Mouse (Mus musculus) hindbrain, embryonic 15.5 days (tissue): ENCODE results near the gene Spata1. TPM values are rescaled to one million over a fixed set of nuclear protein-coding genes. Genes with fewer than 3 reads are reported as not detected.

Experiments
- ATAC-seq: fragments of 200-750 bp; cut with Nextera tagmentation; 2 replicates; pipeline ENCODE4 v1.8.0; 2017; ENCODE audit warnings: low read depth, moderate number of reproducible peaks, moderate TSS enrichment; ENCODE audit not compliant: low FRiP score
- H3K27ac ChIP-seq: fragments of 300-500 bp; sonication (generic); replicated peaks from 2 replicates; pipeline ENCODE4 v1.5.1; 2015; ENCODE audit warnings: mild to moderate bottlenecking, inconsistent platforms
- H3K27me3 ChIP-seq: fragments of 300-500 bp; sonication (generic); 2 replicates; pipeline ENCODE4 v1.6.1; 2015; ENCODE audit warnings: control low read depth, inconsistent platforms
- H3K36me3 ChIP-seq: fragments of 300-500 bp; sonication (generic); 2 replicates; pipeline ENCODE4 v1.6.1; 2015; ENCODE audit warnings: control low read depth, inconsistent platforms
- H3K4me1 ChIP-seq: fragments of 300-500 bp; sonication (generic); replicated peaks from 2 replicates; pipeline ENCODE4 v1.6.1; 2015; ENCODE audit warnings: control low read depth, inconsistent platforms
- H3K4me2 ChIP-seq: fragments of 300-500 bp; sonication (generic); 2 replicates; pipeline ENCODE4 v1.6.1; 2015; ENCODE audit warnings: moderate library complexity, mild to moderate bottlenecking, inconsistent platforms
- H3K4me3 ChIP-seq: fragments of 300-500 bp; sonication (generic); 2 replicates; pipeline ENCODE4 v1.5.1; 2015; ENCODE audit warnings: mild to moderate bottlenecking, inconsistent platforms
- H3K9ac ChIP-seq: fragments of 300-500 bp; sonication (generic); 2 replicates; pipeline ENCODE4 v1.6.1; 2015; ENCODE audit warnings: inconsistent platforms
- H3K9me3 ChIP-seq: fragments of 300-500 bp; sonication (generic); 2 replicates; pipeline ENCODE4 v1.6.1; 2016; ENCODE audit warnings: control low read depth, inconsistent platforms
- WGBS: fragments of 180-500 bp; shearing (Covaris S2); methylation state at CpG from one replicate; pipeline ENCODE4 v1.1.7; 2015; 5-methylcytosine and 5-hydroxymethylcytosine counted together
- polyA plus RNA-seq: library from polyadenylated mRNA; unstranded; fragments of >200 nt; fragmentation: Nextera tagmentation; extraction: Ambion mirVana; gene quantifications from 2 replicates; pipeline ENCODE4 v1.2.1, GENCODE M21; 2015

Spata1 gene
- polyA plus RNA-seq, 1 experiment from 2014 or later, result 5.4 TPM

DNA sequence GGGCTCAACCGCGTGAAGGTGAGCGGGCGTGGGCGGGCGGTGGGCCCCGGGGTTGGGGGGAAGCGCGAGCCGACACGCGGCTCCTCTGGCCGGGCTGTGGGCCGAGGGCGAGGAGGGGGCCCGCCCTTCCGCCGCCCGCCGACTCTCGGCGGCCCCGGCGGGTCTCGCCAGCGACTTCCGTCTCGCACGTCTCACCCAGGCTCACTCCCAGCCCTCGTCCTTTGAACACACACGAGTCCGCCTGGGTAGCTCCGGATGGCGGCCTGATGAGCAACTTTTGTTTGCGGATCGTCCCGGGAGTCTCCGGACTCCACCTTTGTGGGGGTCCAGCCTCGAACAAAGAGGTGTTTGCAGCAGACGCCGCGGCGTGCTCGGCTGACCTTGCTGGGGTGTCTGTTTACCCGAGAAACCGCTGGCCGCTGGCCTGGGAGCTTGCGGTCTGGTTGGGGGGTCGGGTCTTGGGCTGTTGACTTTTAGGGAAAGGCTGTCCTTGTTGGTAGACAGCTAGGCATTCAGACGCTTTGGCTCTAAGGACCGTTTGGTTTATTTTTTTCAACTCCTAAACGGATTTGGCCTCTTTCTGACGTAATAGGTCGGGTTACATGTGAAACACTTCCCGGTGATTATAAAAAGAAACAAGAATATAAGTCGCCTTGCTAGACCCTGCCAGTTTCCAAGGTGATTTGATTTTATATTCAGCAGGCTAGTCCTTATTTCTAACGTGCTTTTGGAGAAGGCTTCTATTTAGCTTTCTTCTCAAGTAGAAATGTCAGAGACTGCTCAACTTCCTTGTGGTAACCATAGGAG is 653 bp upstream of the Spata1 start:
- ATAC-seq, result peak; percentile 84
- Histone ChIP-seq H3K27ac (peak overlapping the region; percentile 77), H3K27me3 (no peaks in the 10 kb centered on the region), H3K4me1 (peaks cover 28% of the 10 kb centered on the region), H3K9ac (peak overlapping the region; percentile 49), H3K9me3 (no peaks in the 10 kb centered on the region), H3K36me3 (peaks cover 11% of the 10 kb centered on the region; the same call in 1 of the 2 replicates), H3K4me3 (peak overlapping the region; percentile 79), H3K4me2 (peak overlapping the region; percentile 72)
- under 1% methylated on average over 57 of the region's 57 CpGs for WGBS

DNA sequence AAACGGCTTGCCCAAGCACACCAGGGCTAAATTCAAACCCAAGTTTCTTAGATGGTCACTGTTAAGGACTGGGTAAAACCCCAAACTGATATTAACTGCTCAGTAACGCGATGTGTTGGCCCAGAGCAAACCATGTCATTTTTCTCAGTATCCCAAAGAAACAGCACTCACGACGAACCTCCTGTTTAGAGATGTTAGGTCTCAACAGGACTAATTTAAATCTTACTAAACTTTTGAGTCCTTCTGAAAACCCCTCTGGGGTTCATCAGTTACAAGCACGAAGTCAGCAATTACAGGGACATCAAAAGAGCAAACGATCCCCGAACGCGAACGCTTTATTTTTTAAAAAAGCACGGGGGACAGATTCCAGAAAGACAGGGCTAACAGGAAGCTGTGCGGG is 564 bp downstream of the Spata1 start:
- Histone ChIP-seq H3K4me1 (peaks cover 28% of the 10 kb centered on the region), H3K4me3 (peak overlapping the region; percentile 79), H3K9ac (peak overlapping the region; percentile 49), H3K36me3 (peaks cover 7% of the 10 kb centered on the region; the same call in 1 of the 2 replicates), H3K27ac (peak overlapping the region; percentile 72), H3K9me3 (no peaks in the 10 kb centered on the region), H3K4me2 (peak overlapping the region; percentile 72), H3K27me3 (no peaks in the 10 kb centered on the region)
- ATAC-seq, result no peak
- 5% methylated on average over 13 of the region's 13 CpGs for WGBS

DNA sequence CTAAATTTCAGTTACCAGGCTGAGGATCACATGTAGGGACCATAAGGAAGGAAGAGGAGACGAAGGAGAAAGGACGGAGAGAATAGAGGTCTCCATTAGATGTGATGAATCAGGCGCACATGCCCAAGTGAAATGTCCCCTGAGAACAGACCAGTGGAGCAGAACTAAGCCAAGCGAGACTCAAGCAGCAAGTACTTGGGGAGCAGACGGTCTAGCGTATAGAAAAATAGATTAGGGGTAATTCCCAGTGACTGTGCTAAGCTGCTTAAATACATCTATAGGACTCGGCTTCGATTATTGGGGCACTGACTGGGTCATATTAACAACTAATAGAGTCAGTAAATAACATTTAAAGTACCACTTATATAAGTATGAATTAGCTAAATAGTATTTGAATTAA is 4.6 kb downstream of the Spata1 start:
- no peak overlapping the region for H3K4me3 ChIP-seq
- WGBS, result 65% methylated on average over 8 of the region's 8 CpGs
- no peak overlapping the region for H3K27ac ChIP-seq
- H3K4me1 ChIP-seq, result peaks cover 8% of the 10 kb centered on the region; the same call in 1 of the 2 replicates
- H3K36me3 ChIP-seq, result no peaks in the 10 kb centered on the region
- H3K9me3 ChIP-seq, result no peaks in the 10 kb centered on the region
- ATAC-seq, result no peak
- no peak overlapping the region for H3K4me2 ChIP-seq
- H3K9ac ChIP-seq, result no peak overlapping the region
- no peaks in the 10 kb centered on the region for H3K27me3 ChIP-seq

DNA sequence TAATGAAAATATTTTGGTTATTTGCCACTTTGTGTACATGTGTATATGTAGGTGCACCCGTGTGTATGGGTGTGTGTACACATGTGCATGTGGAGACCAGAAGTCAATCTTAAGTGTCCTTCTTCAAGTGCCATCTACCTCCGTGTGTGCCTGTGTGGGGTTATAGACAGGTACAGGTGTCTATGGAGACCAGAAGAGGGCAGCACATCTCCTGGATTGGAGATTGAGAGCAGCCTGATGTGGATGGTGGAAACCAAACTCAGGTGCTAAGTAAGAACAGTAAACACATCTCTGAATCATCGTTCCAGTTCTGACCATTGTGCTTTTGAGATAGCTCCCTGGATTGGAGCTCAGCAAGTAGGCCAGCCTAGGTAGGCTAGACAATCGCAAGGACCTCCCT is 13.1 kb downstream of the Spata1 start:
- no peak for ATAC-seq
- Histone ChIP-seq H3K9ac (no peak overlapping the region), H3K4me2 (no peak overlapping the region), H3K27ac (no peak overlapping the region), H3K36me3 (no peaks in the 10 kb centered on the region), H3K4me1 (no peaks in the 10 kb centered on the region), H3K9me3 (no peaks in the 10 kb centered on the region), H3K4me3 (no peak overlapping the region), H3K27me3 (no peaks in the 10 kb centered on the region)
- WGBS, result 92% methylated on average over 4 of the region's 4 CpGs

DNA sequence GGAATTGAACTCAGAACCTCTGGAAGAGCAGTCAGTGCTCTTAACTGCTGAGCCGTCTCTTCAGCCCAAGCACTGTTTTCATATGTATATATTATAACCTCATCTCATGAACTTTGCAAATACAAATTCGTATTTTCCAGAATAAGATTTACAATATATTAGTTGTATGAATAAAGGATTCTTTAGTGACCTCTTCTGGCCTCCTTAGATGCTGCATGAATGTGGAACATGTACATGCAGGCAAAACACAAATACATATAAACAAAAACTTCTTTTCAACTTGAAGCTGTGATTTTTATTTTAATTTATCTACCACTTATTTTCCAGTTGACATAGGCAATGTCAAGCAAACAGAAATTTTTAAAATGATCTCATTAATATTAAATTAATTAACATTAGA is 17.5 kb downstream of the Spata1 start:
- Histone ChIP-seq H3K9me3 (no peaks in the 10 kb centered on the region), H3K27me3 (no peaks in the 10 kb centered on the region), H3K27ac (no peak overlapping the region), H3K9ac (no peak overlapping the region), H3K4me1 (no peaks in the 10 kb centered on the region), H3K4me3 (no peak overlapping the region), H3K36me3 (no peaks in the 10 kb centered on the region), H3K4me2 (no peak overlapping the region)
- WGBS, result 73% methylated on average over 2 of the region's 2 CpGs
- no peak for ATAC-seq

DNA sequence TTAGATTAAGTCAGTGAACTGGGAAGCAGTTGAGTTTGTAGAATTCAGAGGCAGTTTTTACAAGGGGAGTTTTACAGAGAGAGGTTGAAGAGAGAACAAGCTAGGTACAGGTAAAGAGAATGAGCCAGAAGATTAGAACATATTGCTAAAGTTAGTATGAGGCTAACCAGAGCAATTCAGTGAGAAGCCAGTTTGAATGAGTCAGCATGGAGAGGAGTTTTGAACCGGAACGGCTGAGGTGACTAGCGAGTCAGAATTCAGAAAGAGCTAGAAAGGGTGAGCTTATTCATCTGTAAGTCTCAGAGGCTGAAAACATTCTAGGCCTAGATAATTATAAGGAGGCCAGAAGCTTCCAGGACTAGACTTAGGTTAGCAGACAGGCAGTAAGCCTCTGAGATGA is 25.1 kb downstream of the Spata1 start:
- Histone ChIP-seq H3K27me3 (no peaks in the 10 kb centered on the region), H3K4me3 (no peak overlapping the region), H3K27ac (no peak overlapping the region), H3K4me1 (no peaks in the 10 kb centered on the region), H3K36me3 (no peaks in the 10 kb centered on the region), H3K4me2 (no peak overlapping the region), H3K9me3 (no peaks in the 10 kb centered on the region), H3K9ac (no peak overlapping the region)
- no peak for ATAC-seq
- 94% methylated on average over 3 of the region's 3 CpGs for WGBS

DNA sequence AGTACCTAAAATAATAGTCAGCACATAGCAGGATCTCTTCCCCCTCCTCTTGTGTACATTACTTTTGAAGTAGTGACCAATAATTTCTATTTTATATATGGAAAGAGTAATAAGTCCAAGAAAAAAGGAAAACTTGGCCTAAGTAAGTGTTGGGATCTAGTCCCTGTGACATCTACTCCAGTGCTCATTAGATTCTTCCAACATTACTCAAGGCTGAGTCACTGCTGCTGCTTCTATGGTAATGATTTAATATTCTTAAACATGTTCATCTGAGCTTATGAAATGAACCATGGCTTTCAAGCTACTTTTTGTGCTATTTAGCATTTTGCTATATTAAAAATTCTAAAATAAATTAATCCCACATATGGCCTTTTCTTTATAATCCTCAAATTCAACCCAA is 25.8 kb downstream of the Spata1 start:
- H3K4me1 ChIP-seq, result no peaks in the 10 kb centered on the region
- H3K4me3 ChIP-seq, result no peak overlapping the region
- no peaks in the 10 kb centered on the region for H3K36me3 ChIP-seq
- ATAC-seq, result no peak
- H3K9me3 ChIP-seq, result no peaks in the 10 kb centered on the region
- H3K9ac ChIP-seq, result no peak overlapping the region
- no peak overlapping the region for H3K4me2 ChIP-seq
- H3K27me3 ChIP-seq, result no peaks in the 10 kb centered on the region
- H3K27ac ChIP-seq, result no peak overlapping the region

DNA sequence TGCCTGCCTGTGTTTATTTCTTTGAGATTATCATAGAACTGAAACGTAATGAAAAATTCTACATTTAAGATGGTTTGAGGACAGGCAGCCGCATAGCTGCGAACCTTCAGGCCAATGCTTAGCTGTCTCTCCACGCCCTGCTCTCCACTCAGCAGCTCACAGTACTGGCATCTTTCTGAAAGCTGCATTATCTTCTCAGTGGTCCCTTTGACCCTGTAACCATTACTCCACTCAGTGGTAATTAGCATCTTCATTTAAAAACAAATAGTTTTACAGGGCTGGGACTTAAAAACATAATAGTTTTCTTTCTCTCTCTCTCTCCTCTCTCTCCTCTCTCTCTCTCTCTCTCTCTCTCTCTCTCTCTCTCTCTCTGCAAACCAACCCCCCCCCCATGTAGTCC is 26.9 kb downstream of the Spata1 start:
- H3K27ac ChIP-seq, result no peak overlapping the region
- no peaks in the 10 kb centered on the region for H3K4me1 ChIP-seq
- H3K36me3 ChIP-seq, result no peaks in the 10 kb centered on the region
- no peak overlapping the region for H3K4me3 ChIP-seq
- WGBS, result 72% methylated on average over 4 of the region's 4 CpGs
- no peak overlapping the region for H3K4me2 ChIP-seq
- no peaks in the 10 kb centered on the region for H3K9me3 ChIP-seq
- H3K27me3 ChIP-seq, result no peaks in the 10 kb centered on the region
- ATAC-seq, result no peak
- no peak overlapping the region for H3K9ac ChIP-seq

DNA sequence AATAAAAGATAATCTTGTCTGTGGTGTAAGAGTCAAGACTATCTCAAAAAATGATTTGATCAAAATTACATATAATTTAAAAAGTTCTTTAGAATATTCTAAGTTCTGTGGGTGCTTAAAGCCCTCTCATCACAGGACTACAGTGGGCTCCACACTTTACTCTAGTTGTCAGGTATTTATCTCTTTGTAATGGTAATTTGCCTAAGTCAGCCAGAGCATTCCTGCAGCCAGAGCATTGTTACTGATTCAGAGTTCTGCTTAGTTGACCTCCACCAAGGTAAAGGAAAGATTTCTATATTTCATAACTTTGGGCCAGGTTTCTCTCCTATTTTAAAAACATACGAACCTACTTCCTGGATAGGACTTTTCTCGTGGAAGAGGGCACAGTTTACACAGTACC is 30.3 kb downstream of the Spata1 start:
- no peaks in the 10 kb centered on the region for H3K36me3 ChIP-seq
- WGBS, result 84% methylated on average over 2 of the region's 2 CpGs
- H3K9me3 ChIP-seq, result no peaks in the 10 kb centered on the region
- no peak overlapping the region for H3K4me3 ChIP-seq
- no peak for ATAC-seq
- H3K27me3 ChIP-seq, result no peaks in the 10 kb centered on the region
- no peaks in the 10 kb centered on the region for H3K4me1 ChIP-seq
- H3K27ac ChIP-seq, result no peak overlapping the region
- no peak overlapping the region for H3K9ac ChIP-seq
- no peak overlapping the region for H3K4me2 ChIP-seq

DNA sequence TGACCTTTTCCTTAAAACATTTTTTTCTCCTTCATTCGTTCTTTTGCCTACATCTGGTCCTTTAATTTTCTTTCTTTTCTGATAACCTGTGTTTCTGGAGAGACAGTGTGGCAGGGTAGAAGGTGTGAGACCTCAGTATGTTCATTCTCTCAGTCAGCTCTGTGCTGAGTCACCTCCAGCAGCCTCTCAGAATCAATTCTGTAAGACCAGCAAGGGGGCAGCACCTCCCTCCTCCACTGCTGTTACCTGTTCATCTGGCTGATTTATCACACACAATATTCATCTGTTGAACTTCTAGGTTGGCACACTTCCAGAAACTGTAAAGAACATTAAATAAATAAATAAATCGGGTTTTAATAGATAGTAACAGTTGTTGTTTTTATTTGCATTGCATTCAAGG is 36.6 kb downstream of the Spata1 start:
- ATAC-seq, result no peak
- WGBS, result 69% methylated on average over 2 of the region's 2 CpGs
- no peak overlapping the region for H3K4me2 ChIP-seq
- H3K36me3 ChIP-seq, result no peaks in the 10 kb centered on the region
- H3K27me3 ChIP-seq, result no peaks in the 10 kb centered on the region
- H3K4me3 ChIP-seq, result no peak overlapping the region
- no peak overlapping the region for H3K27ac ChIP-seq
- no peaks in the 10 kb centered on the region for H3K9me3 ChIP-seq
- H3K4me1 ChIP-seq, result no peaks in the 10 kb centered on the region
- no peak overlapping the region for H3K9ac ChIP-seq

DNA sequence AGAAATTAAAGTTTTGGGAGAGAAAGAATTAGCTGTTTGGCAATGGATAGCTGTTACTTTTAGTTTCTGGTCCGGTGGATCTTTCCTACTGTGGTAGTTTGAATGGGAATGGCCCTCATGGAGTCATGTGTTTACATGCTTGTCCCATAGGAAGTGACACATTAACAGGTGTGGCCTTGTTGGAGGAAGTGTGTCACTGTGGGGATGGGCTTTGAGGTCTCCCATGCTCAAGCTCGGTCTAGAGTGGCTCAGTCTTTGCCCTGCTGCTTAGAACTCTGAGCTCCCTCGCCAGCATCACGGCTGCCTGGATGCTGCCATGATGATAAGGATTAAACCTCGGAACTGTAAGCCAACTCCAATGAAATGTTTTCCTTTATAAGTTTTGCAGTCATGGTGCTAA is 48.2 kb downstream of the Spata1 start:
- Histone ChIP-seq H3K4me1 (peaks cover 5% of the 10 kb centered on the region), H3K9me3 (no peaks in the 10 kb centered on the region), H3K27ac (no peak overlapping the region), H3K4me3 (no peak overlapping the region), H3K4me2 (peak overlapping the region; percentile 57), H3K36me3 (no peaks in the 10 kb centered on the region), H3K9ac (no peak overlapping the region), H3K27me3 (no peaks in the 10 kb centered on the region)
- no peak for ATAC-seq
- 83% methylated on average over 5 of the region's 5 CpGs for WGBS

DNA sequence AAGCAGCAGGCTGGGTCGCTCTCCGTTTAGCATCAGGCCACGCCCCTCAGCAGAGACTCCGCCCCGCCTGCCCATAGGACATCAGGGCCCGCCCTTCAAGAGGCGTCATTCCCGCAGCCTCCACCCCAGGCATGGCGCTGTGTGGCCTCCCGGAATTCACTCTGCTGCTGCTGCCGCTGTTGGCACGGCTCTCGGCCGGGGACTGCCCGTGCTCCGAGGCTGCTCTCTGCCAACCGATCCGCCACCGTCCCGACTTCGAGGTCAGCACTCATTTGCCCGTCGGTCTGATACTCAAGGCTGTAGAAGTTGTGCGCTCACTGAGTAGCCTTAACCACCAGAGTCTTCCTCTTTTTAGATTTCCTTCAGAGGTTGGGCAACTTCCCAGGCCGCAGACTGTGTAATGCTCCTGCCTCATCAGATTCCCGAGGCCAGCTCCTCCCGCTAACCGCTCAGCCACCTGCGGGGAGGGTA is 49.1 kb downstream of the Spata1 start:
- Histone ChIP-seq H3K27ac (peak overlapping the region; percentile 64), H3K27me3 (no peaks in the 10 kb centered on the region), H3K36me3 (peaks cover 3% of the 10 kb centered on the region; the same call in 1 of the 2 replicates), H3K4me3 (peak overlapping the region; percentile 51), H3K9me3 (no peaks in the 10 kb centered on the region), H3K9ac (peak overlapping the region; percentile 53), H3K4me2 (peak overlapping the region; percentile 57), H3K4me1 (peaks cover 5% of the 10 kb centered on the region)
- ATAC-seq, result peak; percentile 99
- under 1% methylated on average over 29 of the region's 29 CpGs for WGBS
